Mouse (Mus musculus): ENCODE data around the gene Fbxl2.

Fbxl2 gene

GRCm38 (mm10) chr9:113922677-113923076 is 123.3 kb downstream of the Fbxl2 start:
- in situ Hi-C loops (cut with MboI): no loop called here

GRCm38 (mm10) chr9:113915789-113916188 is 130.2 kb downstream of the Fbxl2 start:
- in situ Hi-C loops (cut with MboI): no loop called here
